Mouse (Mus musculus) embryonic fibroblast, embryonic 13.5 days (primary cell): ENCODE data around the gene Cyp2j12.
"Not testable (repeated sequence)": the region's sequence is repeated elsewhere in the genome, so short reads cannot be mapped to it uniquely, and the experiment has no call there.

ENCODE experiments used
- CTCF ChIP-seq: IDR thresholded peaks from 2 replicates; pipeline ENCODE4 v1.5.1; 2011; ENCODE audit warnings: mild to moderate bottlenecking, control low read depth, low read length, moderate library complexity, borderline replicate concordance; ENCODE audit not compliant: insufficient read depth
- POLR2A ChIP-seq: IDR thresholded peaks from 2 replicates; pipeline ENCODE4 v1.6.1; 2011; ENCODE audit warnings: low read depth, mild to moderate bottlenecking, control low read depth, low read length, moderate library complexity

DNA sequence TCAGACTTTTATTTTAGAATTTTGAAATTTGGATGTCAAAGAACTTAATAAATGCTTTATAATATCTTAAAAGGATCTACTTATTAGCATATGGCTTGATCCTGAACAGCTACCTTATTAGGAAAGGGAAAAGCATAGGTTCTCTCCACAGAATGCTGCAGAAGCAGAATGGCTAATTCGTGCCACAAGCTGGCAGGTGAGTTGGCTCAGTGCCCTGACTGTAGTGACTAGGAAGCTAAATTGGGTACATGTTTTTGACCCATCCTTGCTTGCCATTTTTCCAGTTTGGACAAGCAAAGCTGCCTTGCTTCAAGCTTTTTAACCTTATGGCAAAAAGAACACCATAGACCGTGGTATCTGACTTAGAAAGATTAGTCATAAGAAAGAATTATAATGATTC lies 47.2 kb upstream of the Cyp2j12 start:
- not testable (repeated sequence) for TF ChIP-seq CTCF, POLR2A
